Mouse (Mus musculus) hindlimb bud, embryonic 11.5 days (tissue): Measurements from ENCODE around the gene Alox12e.

ENCODE experiments used
- DNase-seq: peaks from one replicate; pipeline ENCODE4 v3.0.0-alpha.2; 2012; ENCODE audit warnings: low read depth, low spot score; ENCODE audit errors: extremely low spot score

The Alox12e gene

DNA sequence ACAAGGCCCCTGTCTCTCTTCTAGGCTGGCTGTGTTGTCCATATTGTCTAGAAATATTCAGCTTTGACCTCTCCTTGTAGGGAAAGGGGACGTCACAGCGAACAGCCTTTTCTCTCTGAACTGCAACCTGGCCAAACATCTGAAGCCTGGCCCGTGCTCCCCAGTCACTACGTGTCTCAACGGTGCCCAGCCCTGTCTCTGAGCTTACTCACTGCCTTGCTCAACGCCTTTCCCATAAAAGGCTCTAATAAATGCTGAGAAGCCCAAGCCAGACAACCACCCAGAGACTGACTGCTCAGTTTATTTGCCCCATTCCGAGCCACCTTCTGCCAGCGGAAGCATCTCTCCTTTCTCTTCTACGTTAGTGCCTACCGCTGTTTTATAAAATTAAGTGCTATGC is 34.3 kb downstream of the Alox12e start:
- DNase-seq, result no peak

- DNase-seq, result no peak
Measured at GRCm38 (mm10) chr11:70285686-70286085, 36.7 kb downstream of the Alox12e start.

GRCm38 (mm10) chr11:70284757-70285156 is 37.7 kb downstream of the Alox12e start:
- DNase-seq, result no peak

- no peak for DNase-seq
Measured at GRCm38 (mm10) chr11:70283666-70284065, 38.8 kb downstream of the Alox12e start.

- DNase-seq, result no peak
Measured at GRCm38 (mm10) chr11:70280441-70280840, 42.0 kb downstream of the Alox12e start.

- DNase-seq, result no peak
Measured at GRCm38 (mm10) chr11:70278961-70279360, 43.5 kb downstream of the Alox12e start.

DNA sequence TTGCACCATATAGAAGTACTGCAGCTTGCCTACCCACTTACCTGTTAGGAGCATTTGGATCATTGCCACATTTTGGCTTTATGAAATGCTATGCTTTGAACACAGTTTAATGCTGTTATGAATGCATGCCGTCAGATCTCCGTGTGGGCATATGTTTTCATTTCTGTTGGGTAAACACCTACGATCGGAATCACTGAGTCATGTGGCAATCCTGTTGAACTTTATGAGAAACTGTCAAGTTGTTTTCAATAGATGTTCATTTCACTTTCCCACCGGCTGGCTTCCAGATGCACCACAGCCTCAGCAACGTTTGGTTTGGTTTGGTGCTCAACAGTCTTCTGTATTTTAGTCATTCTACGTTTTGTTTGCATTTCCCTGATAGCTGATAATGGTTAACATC is 50.8 kb downstream of the Alox12e start:
- no peak for DNase-seq

GRCm38 (mm10) chr11:70266405-70266804 is 56.0 kb downstream of the Alox12e start:
- DNase-seq, result no peak

DNA sequence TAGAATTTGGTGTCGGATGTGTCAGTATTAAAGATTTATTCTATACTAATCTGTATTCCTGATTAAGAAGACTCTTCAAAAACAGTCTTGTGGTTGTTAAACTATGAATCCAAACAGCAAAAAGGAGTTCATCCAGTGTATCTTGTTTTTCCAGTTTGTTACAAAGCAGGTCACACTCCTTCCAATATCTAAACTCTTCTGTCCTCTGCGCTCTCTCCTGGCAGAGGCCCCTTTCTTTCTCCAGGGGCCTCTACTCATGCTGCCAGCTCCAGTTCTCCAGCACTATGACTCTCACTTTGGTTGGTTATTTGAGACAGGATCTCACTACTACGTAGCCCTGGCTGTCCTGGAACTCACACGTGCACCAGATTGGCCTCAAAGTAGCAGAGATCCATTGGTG is 56.6 kb downstream of the Alox12e start:
- DNase-seq, result no peak
